Mouse (Mus musculus) erythroblast, embryonic 14.5 days (primary cell): Measurements from ENCODE around the gene Knl1.

ENCODE experiments used
- GATA1 ChIP-seq: IDR thresholded peaks from 2 replicates; pipeline ENCODE4 v1.6.1; 2012; ENCODE audit warnings: low read length, inconsistent platforms, mixed read lengths
- TAL1 ChIP-seq: IDR thresholded peaks from 3 replicates; pipeline ENCODE4 v1.6.1; 2012; ENCODE audit warnings: low read length, inconsistent platforms, mixed read lengths

- TF ChIP-seq TAL1 = no peak
- TF ChIP-seq GATA1 = no peak
Measured at GRCm38 (mm10) chr2:119019131-119019530, 27.8 kb upstream of the Knl1 start.
